ENCODE assay signal across 8 mouse cellular contexts in genomic region chr3:145653191-145653940, GRCm38 (mm10). TPM values are rescaled to one million over a fixed set of nuclear protein-coding genes. Genes with fewer than 3 reads are reported as not detected.
DNase-seq lines count a peak whose midpoint lies in the region; ATAC-seq lines count a peak whose summit lies in the region.

No protein-coding gene starts in this region.

- peak overlapping the region; percentile 73 for H3K9ac ChIP-seq in intestine, embryonic 15.5 days
- peak overlapping the region; percentile 49; the same call in 1 of the 2 replicates for H3K9ac ChIP-seq in liver, embryonic 12.5 days

- ATAC-seq in granulocyte monocyte progenitor cell, adult 5-6 weeks (replicated peaks; ENCODE audit: poor library complexity, severe bottlenecking), result peak; percentile 74
- ATAC-seq in intestine, embryonic 15.5 days, result peak; percentile 63
- peak; percentile 32 for ATAC-seq in liver, embryonic 12.5 days

- no peaks in the 10 kb centered on the region for H3K9me3 ChIP-seq in intestine, embryonic 15.5 days
- no peaks in the 10 kb centered on the region for H3K9me3 ChIP-seq in liver, embryonic 12.5 days (replicated peaks)

- peak; percentile 57 to 62 for DNase-seq in left cerebral cortex, adult 18-20 months (ENCODE audit: low spot score in 2 of 2)
- DNase-seq in left cerebral cortex, adult 11 months (ENCODE audit: low spot score), result no peak
- DNase-seq in embryo, embryonic 10.5 days (ENCODE audit: low spot score), result peak; percentile 90
- peak; percentile 76 for DNase-seq in neural tube, embryonic 10.5 days (ENCODE audit: extremely low spot score, low spot score)
- DNase-seq in urinary bladder, postnatal 10 days (ENCODE audit: low spot score), result peak; percentile 29

- H3K36me3 ChIP-seq in intestine, embryonic 15.5 days, result no peaks in the 10 kb centered on the region; the same call in 1 of the 2 replicates
- H3K36me3 ChIP-seq in liver, embryonic 12.5 days, result no peaks in the 10 kb centered on the region

- peaks cover 15% of the 10 kb centered on the region for H3K4me1 ChIP-seq in intestine, embryonic 15.5 days (replicated peaks)
- H3K4me1 ChIP-seq in liver, embryonic 12.5 days, result peaks cover 25% of the 10 kb centered on the region

- H3K4me3 ChIP-seq in intestine, embryonic 15.5 days (replicated peaks), result peak overlapping the region; percentile 60
- peak overlapping the region; percentile 53 for H3K4me3 ChIP-seq in liver, embryonic 12.5 days

- peak overlapping the region; percentile 92 for H3K4me2 ChIP-seq in intestine, embryonic 15.5 days (replicated peaks)
- H3K4me2 ChIP-seq in liver, embryonic 12.5 days, result peak overlapping the region; percentile 68

- H3K27me3 ChIP-seq in intestine, embryonic 15.5 days (replicated peaks), result no peaks in the 10 kb centered on the region
- peaks cover 68% of the 10 kb centered on the region for H3K27me3 ChIP-seq in liver, embryonic 12.5 days (replicated peaks)

- WGBS in intestine, embryonic 15.5 days, result under 1% methylated on average over 53 of the region's 53 CpGs
- WGBS in liver, embryonic 12.5 days (ENCODE audit: insufficient replicate concordance), result under 1% methylated on average over 46 of the region's 53 CpGs

- peak overlapping the region; percentile 94 for H3K27ac ChIP-seq in intestine, embryonic 15.5 days
- H3K27ac ChIP-seq in liver, embryonic 12.5 days, result peak overlapping the region; percentile 28; the same call in 1 of the 2 replicates

RNA-seq across cellular contexts. Expression of gene Ccn1, which starts 3.6 kb away (rescaled TPM):
- total RNA-seq in left cerebral cortex, adult 18-20 months (2021), result 1 to 10 TPM; 5.3 to 8.6 TPM
- not detected in 2 replicates for total RNA-seq in granulocyte monocyte progenitor cell, adult 5-6 weeks (2014; fragmentation: Nextera tagmentation)
- not detected in 2 replicates for total RNA-seq in granulocyte monocyte progenitor cell, adult 5-6 weeks (2017)
- 48.0 and 50.4 TPM in 2 replicates for polyA plus RNA-seq in intestine, embryonic 15.5 days (2015; fragmentation: Nextera tagmentation; extraction: Ambion mirVana)
- 11.1 and 11.3 TPM in 2 replicates for polyA plus RNA-seq in liver, embryonic 12.5 days (2016; fragmentation: Nextera tagmentation; extraction: Ambion mirVana)

Comparison
In these comparisons a context has a peak if more than half of its experiments do, and no peak if none do; other contexts are left out.
1. RNA of gene Ccn1, which starts 3.6 kb away (total RNA-seq): 5.3 to 8.6 TPM in left cerebral cortex, adult 18-20 months; not detected in granulocyte monocyte progenitor cell, adult 5-6 weeks; every median in the first group is over 4 times any median in the second.
2. Peak in every context shown above with its lines, with median percentiles within 50 percentile points of each other: ATAC-seq.